8 mouse cellular contexts compared by ENCODE assay signal in the genomic region with DNA sequence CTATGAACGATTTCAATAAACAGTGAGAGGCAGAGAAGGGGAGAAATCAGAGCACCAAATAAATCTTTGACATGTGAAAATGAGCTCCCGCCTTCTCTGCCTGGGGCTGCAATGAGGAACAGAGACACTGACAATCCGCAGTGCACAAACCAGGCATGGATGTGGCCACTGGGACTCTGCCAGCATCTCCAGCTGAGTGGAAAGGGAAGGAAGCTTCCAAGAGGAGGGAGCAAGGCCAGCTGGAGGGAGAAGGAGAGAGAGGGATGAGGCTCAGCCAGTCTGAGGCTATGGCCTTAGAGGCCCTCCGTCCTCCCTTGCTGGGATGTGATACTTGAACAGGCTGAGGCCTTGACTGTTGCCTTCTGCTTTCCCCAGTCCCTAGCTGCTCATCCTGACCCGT.
A peak's percentile ranks its signal among the peaks of the same experiment; 100 is the strongest.
DNase-seq lines count a peak whose midpoint lies in the region; ATAC-seq lines count a peak whose summit lies in the region.

No protein-coding gene starts in this region.

- no peak for ATAC-seq in erythroid progenitor cell, adult 5-6 weeks (replicated peaks; ENCODE audit: low FRiP score, poor library complexity, severe bottlenecking)
- no peak for ATAC-seq in megakaryocyte-erythroid progenitor cell, adult 5-6 weeks (replicated peaks; ENCODE audit: low FRiP score, low TSS enrichment, poor library complexity, severe bottlenecking)

- peak; percentile 28 for DNase-seq in kidney, adult 18-20 months
- no peak for DNase-seq in kidney, adult 9 months
- peak; percentile 38 for DNase-seq in cerebellum, adult 11-12 months
- DNase-seq in gastrocnemius, postnatal 10 days, result peak; percentile 88
- peak; percentile 86 to 88 for DNase-seq in kidney, postnatal 4 days
- DNase-seq in urinary bladder, postnatal 36 days (ENCODE audit: low spot score in 2 of 2), result peak; percentile 44 to 68
